Mouse (Mus musculus) heart, embryonic 14.5 days (tissue): ENCODE data around the gene Dnaja4. TPM values are rescaled to one million over a fixed set of nuclear protein-coding genes. Genes with fewer than 3 reads are reported as not detected.
A peak's percentile ranks its signal among the peaks of the same experiment; 100 is the strongest.

Experiments used
- ATAC-seq: fragments of 200-750 bp; cut with Nextera tagmentation; 2 replicates; pipeline ENCODE4 v1.8.0; 2017; ENCODE audit warnings: low read depth, moderate TSS enrichment; ENCODE audit not compliant: insufficient number of reproducible peaks, insufficient read depth, low FRiP score
- H3K27ac ChIP-seq, 2 experiments: fragments of 200-500 bp in 1 of 2; fragments of 300-500 bp in 1 of 2; sonication (generic) in 1 of 2; replicated peaks in 1 of 2; 2 replicates each; pipeline ENCODE4 v1.5.1; 2012 to 2014; ENCODE audit warnings: low read depth in 2 of 2, low read length in 2 of 2, control low read depth in 1 of 2, mild to moderate bottlenecking in 1 of 2, mixed read lengths in 1 of 2; ENCODE audit not compliant: control insufficient read depth in 1 of 2, insufficient read depth in 1 of 2
- H3K27me3 ChIP-seq: fragments of 300-500 bp; sonication (generic); 2 replicates; pipeline ENCODE4 v1.6.1; 2014; ENCODE audit warnings: mild to moderate bottlenecking, low read length, control low read depth; ENCODE audit not compliant: control insufficient read depth, insufficient read depth
- H3K36me3 ChIP-seq: fragments of 300-500 bp; sonication (generic); 2 replicates; pipeline ENCODE4 v1.6.1; 2014; ENCODE audit warnings: mild to moderate bottlenecking, control low read depth, low read length, mixed read lengths; ENCODE audit not compliant: control insufficient read depth, insufficient read depth
- H3K4me1 ChIP-seq, 2 experiments: fragments of 200-500 bp in 1 of 2; fragments of 300-500 bp in 1 of 2; sonication (generic) in 1 of 2; 2 replicates each; pipeline ENCODE4 v1.6.1; 2012 to 2014; ENCODE audit warnings: low read length in 2 of 2, control low read depth in 1 of 2, mixed read lengths in 1 of 2; ENCODE audit not compliant: control insufficient read depth in 2 of 2, insufficient read depth in 2 of 2
- H3K4me2 ChIP-seq: fragments of 300-500 bp; sonication (generic); 2 replicates; pipeline ENCODE4 v1.6.1; 2014; ENCODE audit warnings: mild to moderate bottlenecking, low read length
- H3K4me3 ChIP-seq, 2 experiments: fragments of 200-500 bp in 1 of 2; fragments of 300-500 bp in 1 of 2; sonication (generic) in 1 of 2; 2 replicates each; pipeline ENCODE4 v1.5.1; 2012 to 2014; ENCODE audit warnings: low read length in 2 of 2, mild to moderate bottlenecking in 2 of 2, control low read depth in 1 of 2, low read depth in 1 of 2, moderate library complexity in 1 of 2; ENCODE audit not compliant: control insufficient read depth in 1 of 2, insufficient read depth in 1 of 2
- H3K9ac ChIP-seq: fragments of 300-500 bp; sonication (generic); 2 replicates; pipeline ENCODE4 v1.6.1; 2014; ENCODE audit warnings: mild to moderate bottlenecking, low read length
- H3K9me3 ChIP-seq: fragments of 300-500 bp; sonication (generic); 2 replicates; pipeline ENCODE4 v1.6.1; 2016; ENCODE audit warnings: low read length, control low read depth; ENCODE audit not compliant: control insufficient read depth
- WGBS: fragments of 180-500 bp; shearing (Covaris S2); extraction: QIAGEN DNeasy Blood & Tissue Kit; methylation state at CpG from one replicate; pipeline ENCODE4 v1.1.7; 2014; 5-methylcytosine and 5-hydroxymethylcytosine counted together
- polyA plus RNA-seq: library from polyadenylated mRNA; unstranded; fragments of >200 nt; fragmentation: Nextera tagmentation; extraction: Ambion mirVana; gene quantifications from 2 replicates; pipeline ENCODE4 v1.2.1, GENCODE M21; 2014

Gene Dnaja4
- polyA plus RNA-seq, 1 experiment from 2014 or later: 30.1 TPM

DNA sequence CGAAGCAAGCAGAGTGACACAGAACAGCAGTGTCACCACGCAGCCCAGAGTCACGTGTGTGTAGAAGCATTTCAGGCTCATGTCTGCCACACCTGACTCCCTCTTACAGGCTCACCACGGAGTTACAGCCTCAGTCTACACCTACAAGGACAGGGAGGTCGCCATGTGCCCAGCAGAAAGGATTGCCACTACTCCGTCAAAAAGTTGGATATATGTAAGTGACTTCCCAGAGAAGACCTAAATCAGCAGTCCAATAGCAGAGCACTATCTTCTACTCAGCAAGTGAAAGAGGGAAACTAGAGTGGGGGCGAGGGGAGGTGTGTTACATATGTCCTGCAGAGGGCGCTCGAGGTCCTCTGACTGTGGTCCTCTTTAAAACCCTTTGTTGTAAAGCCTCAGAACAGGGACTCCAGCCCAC is 37.6 kb downstream of the Dnaja4 start:
- Histone ChIP-seq H3K4me1 (peaks cover 0 to 8% of the 10 kb centered on the region in 2 experiments; a peak in 2 of 4 replicates), H3K36me3 (0 out of 2 replicates have a peak, but pooled peaks cover under 1% of the 10 kb centered on the region), H3K9ac (no peak overlapping the region), H3K9me3 (no peaks in the 10 kb centered on the region), H3K4me3 (no peak overlapping the region; a peak in 1 of 4 replicates), H3K27ac (no peak overlapping the region), H3K27me3 (no peaks in the 10 kb centered on the region), H3K4me2 (peak overlapping the region; percentile 41)
- no peak for ATAC-seq
- 6% methylated on average over 9 of the region's 9 CpGs for WGBS

- Histone ChIP-seq H3K4me3 (no peak overlapping the region), H3K4me1 (peaks cover 0 to 5% of the 10 kb centered on the region in 2 experiments; a peak in 2 of 4 replicates), H3K36me3 (no peaks in the 10 kb centered on the region), H3K9ac (no peak overlapping the region), H3K4me2 (no peak overlapping the region), H3K9me3 (no peaks in the 10 kb centered on the region), H3K27ac (no peak overlapping the region), H3K27me3 (no peaks in the 10 kb centered on the region)
- no peak for ATAC-seq
- WGBS: 37% methylated on average over 3 of the region's 3 CpGs
Observed at GRCm38 (mm10) chr9:54738376-54738775, 39.7 kb downstream of the Dnaja4 start.

DNA sequence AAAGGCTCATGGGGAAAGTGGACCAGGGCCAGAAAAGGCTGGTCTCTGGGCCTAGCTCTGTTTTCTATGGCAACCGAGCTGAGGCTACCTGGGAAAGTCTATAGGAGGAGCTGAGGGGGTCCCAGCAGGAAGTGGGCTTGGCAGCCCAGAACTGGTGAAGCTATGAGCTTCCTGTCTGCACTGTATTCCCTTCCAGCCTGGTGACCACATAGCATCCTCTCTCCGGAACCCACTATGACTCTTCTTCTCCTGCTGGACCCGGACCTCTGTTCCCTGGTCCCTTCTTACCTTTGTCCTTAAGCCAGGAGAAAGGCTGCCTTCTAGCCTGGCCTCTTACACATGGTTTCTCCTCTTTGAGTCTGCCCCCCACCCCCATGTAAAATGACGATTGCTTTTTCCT is 45.2 kb downstream of the Dnaja4 start:
- Histone ChIP-seq H3K27me3 (no peaks in the 10 kb centered on the region), H3K27ac (no peak overlapping the region)

DNA sequence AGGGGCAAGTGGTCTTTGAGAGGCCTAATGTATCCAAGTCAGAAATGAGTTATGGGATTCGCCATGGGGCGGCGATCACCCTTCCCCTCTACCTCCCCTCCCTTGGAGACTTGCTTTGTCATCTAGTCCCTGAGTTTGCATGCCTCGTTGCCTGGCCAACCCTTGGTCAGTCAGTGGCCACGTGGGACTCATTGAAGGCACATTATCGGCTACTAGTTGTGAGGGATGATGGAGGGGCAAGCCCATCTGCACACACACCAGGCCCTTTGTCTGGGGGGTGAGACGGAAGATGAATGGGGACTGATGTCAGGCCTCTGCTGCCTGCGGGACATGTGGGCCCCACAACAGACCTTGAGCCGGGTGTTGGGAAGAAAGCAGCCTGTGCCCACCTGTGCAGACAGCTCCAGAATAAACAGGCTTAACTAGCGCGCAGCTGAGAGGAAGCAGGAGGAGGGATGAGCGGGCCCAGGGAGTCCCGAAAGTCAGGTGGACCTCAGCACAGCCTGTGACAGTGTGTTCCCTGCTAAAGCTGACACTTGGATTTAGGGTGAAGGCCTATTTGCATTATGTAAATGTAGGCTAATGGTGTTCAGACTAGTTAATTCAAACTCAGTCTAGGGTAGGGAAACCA is 47.2 kb downstream of the Dnaja4 start:
- H3K27me3 ChIP-seq: no peaks in the 10 kb centered on the region
- H3K4me3 ChIP-seq: no peak overlapping the region
- H3K4me1 ChIP-seq: no peaks in the 10 kb centered on the region
- H3K27ac ChIP-seq: no peak overlapping the region
- WGBS: 74% methylated on average over 13 of the region's 13 CpGs
- no peak overlapping the region for H3K9ac ChIP-seq
- H3K4me2 ChIP-seq: no peak overlapping the region
- ATAC-seq: no peak
- no peaks in the 10 kb centered on the region for H3K36me3 ChIP-seq
- H3K9me3 ChIP-seq: no peaks in the 10 kb centered on the region

More for the DNA sequence above, 45.2 kb downstream of the Dnaja4 start:
- no peak overlapping the region for H3K4me2 ChIP-seq
- no peak overlapping the region for H3K4me3 ChIP-seq
- no peak overlapping the region for H3K9ac ChIP-seq
- no peaks in the 10 kb centered on the region for H3K36me3 ChIP-seq
- no peaks in the 10 kb centered on the region for H3K9me3 ChIP-seq
- no peaks in the 10 kb centered on the region for H3K4me1 ChIP-seq
- ATAC-seq: no peak
- WGBS: 62% methylated on average over 4 of the region's 4 CpGs

DNA sequence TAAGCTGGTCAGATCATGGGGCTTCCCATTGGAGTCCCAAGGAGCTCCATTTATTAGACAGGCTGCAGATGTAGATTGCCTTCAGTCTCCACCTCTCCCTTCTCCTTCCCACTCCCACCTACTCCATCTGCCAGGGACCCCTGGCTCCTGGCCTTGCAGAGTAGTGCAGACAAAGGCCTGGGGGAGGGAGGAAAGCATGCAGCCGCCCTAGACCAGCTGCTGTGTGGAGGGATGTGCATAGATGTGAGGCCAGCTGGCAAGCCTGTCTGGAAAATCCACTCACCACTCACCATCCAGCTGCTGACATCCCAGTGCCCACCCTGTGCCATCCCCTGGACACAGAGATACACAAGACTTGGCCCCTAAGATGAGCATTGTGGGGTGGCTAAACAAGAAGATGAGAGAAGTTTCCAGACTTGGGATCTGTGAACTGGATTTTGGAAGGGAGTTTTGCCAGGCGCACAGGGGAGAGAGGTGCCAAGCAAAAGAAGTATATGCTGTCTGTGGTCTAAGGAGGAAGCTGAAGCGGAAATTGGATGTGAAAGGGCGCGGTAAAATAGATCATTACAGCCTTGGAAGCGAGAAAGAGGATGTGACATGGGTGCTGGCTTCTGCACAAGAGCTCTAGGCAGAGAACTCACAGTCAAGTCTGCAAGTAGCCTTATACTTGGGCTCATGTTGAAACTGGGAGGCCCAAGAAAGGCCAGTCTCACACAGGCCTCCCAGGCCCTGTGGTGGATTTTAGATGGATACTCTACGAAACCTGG is 51.7 kb downstream of the Dnaja4 start:
- H3K4me3 ChIP-seq: no peak overlapping the region
- no peak overlapping the region for H3K9ac ChIP-seq
- no peak for ATAC-seq
- H3K36me3 ChIP-seq: no peaks in the 10 kb centered on the region
- H3K27me3 ChIP-seq: 0 out of 2 replicates have a peak, but pooled peaks cover 7% of the 10 kb centered on the region
- no peak overlapping the region for H3K4me2 ChIP-seq
- no peak overlapping the region for H3K27ac ChIP-seq
- WGBS: 83% methylated on average over 7 of the region's 7 CpGs
- no peaks in the 10 kb centered on the region for H3K4me1 ChIP-seq
- no peaks in the 10 kb centered on the region for H3K9me3 ChIP-seq

DNA sequence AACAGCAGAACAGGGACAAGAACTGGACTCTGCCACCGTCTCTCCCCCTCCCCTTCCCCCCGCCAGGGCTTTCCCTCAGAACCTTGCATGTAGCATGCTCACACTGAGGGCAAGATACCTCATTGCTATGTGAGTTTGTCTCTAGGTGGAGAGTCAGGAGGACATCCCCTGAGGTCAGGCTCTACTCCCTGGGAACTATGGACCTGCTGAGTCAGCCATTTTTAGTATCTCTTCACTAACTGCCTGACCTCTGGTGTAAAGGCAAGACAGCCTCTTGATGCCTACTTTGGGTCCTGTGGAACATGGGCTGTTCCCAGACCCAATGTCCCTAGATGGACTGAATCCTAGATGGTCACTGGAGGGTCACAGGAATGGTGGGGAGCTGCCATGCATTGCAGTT is 53.0 kb downstream of the Dnaja4 start:
- Histone ChIP-seq H3K9me3 (no peaks in the 10 kb centered on the region), H3K4me2 (no peak overlapping the region), H3K36me3 (no peaks in the 10 kb centered on the region), H3K4me1 (no peaks in the 10 kb centered on the region), H3K9ac (no peak overlapping the region), H3K27me3 (0 out of 2 replicates have a peak, but pooled peaks cover 7% of the 10 kb centered on the region), H3K27ac (no peak overlapping the region), H3K4me3 (no peak overlapping the region)
- 91% methylated on average over 2 of the region's 2 CpGs for WGBS
- ATAC-seq: no peak

GRCm38 (mm10) chr9:54752201-54752943 is 53.7 kb downstream of the Dnaja4 start:
- Histone ChIP-seq H3K4me1 (no peaks in the 10 kb centered on the region), H3K9me3 (no peaks in the 10 kb centered on the region), H3K9ac (no peak overlapping the region), H3K4me2 (no peak overlapping the region), H3K36me3 (no peaks in the 10 kb centered on the region), H3K4me3 (no peak overlapping the region), H3K27ac (no peak overlapping the region), H3K27me3 (0 out of 2 replicates have a peak, but pooled peaks cover 7% of the 10 kb centered on the region)
- WGBS: 50% methylated on average over 21 of the region's 21 CpGs
- no peak for ATAC-seq
